Mouse (Mus musculus) cerebellum, adult 9-11 months (tissue): ENCODE data around the gene Slc28a1.

Experiments
- DNase-seq: peaks from one replicate; pipeline ENCODE4 v3.0.0; 2022

Slc28a1 gene

GRCm38 (mm10) chr7:81214153-81214907 lies 99.7 kb downstream of the Slc28a1 start:
- no peak for DNase-seq

GRCm38 (mm10) chr7:81215950-81216349 lies 101.4 kb downstream of the Slc28a1 start:
- no peak for DNase-seq

- no peak for DNase-seq
Observed at GRCm38 (mm10) chr7:81219321-81219720, 104.7 kb downstream of the Slc28a1 start.
